Mouse (Mus musculus) MEL (cell line): ENCODE data around the gene Nck1. TPM values are rescaled to one million over a fixed set of nuclear protein-coding genes. Genes with fewer than 3 reads are reported as not detected.
A peak's percentile ranks its signal among the peaks of the same experiment; 100 is the strongest.

Experiments
- DNase-seq: peaks from one replicate; pipeline ENCODE4 v3.0.0; 2011; ENCODE audit warnings: low read depth, low spot score
- H3K27ac ChIP-seq: 2 replicates; pipeline ENCODE4 v1.5.1; 2012; ENCODE audit warnings: low read depth, mild to moderate bottlenecking, control low read depth, low read length, moderate library complexity; ENCODE audit not compliant: control insufficient read depth
- H3K27me3 ChIP-seq, 2 experiments: fragments of 150-350 bp in 1 of 2; sonication (generic) in 1 of 2; 2 replicates each; pipeline ENCODE4 v1.6.1; 2012; ENCODE audit warnings: low read length in 2 of 2, mild to moderate bottlenecking in 2 of 2, improper control_type of control experiment in 1 of 2, moderate library complexity in 1 of 2; ENCODE audit not compliant: insufficient read depth in 2 of 2, control insufficient read depth in 1 of 2
- H3K36me3 ChIP-seq, 2 experiments: 2 replicates each; pipeline ENCODE4 v1.6.1; 2012 to 2014; ENCODE audit warnings: low read length in 2 of 2, improper control_type of control experiment in 1 of 2, inconsistent platforms in 1 of 2, mild to moderate bottlenecking in 1 of 2; ENCODE audit not compliant: insufficient read depth in 2 of 2, control insufficient read depth in 1 of 2
- H3K4me1 ChIP-seq, 2 experiments: fragments of 150-350 bp in 1 of 2; sonication (generic) in 1 of 2; 2 replicates each; pipeline ENCODE4 v1.6.1; 2012; ENCODE audit warnings: low read length in 2 of 2, improper control_type of control experiment in 1 of 2, mild to moderate bottlenecking in 1 of 2; ENCODE audit not compliant: insufficient read depth in 2 of 2, control insufficient read depth in 1 of 2
- H3K4me3 ChIP-seq, 2 experiments: fragments of 150-350 bp in 1 of 2; sonication (generic) in 1 of 2; 2 replicates each; pipeline ENCODE4 v1.5.1; 2012; ENCODE audit warnings: low read depth in 2 of 2, low read length in 2 of 2, mild to moderate bottlenecking in 2 of 2, moderate library complexity in 2 of 2, control low read depth in 1 of 2, improper control_type of control experiment in 1 of 2; ENCODE audit not compliant: control insufficient read depth in 1 of 2, insufficient read depth in 1 of 2
- H3K79me2 ChIP-seq: 2 replicates; pipeline ENCODE4 v1.6.1; 2012; ENCODE audit warnings: mild to moderate bottlenecking, low read length, moderate library complexity; ENCODE audit not compliant: control insufficient read depth, poor library complexity, insufficient read depth
- H3K9ac ChIP-seq: 2 replicates; pipeline ENCODE4 v1.6.1; 2012; ENCODE audit warnings: low read depth, mild to moderate bottlenecking, control low read depth, low read length, moderate library complexity; ENCODE audit not compliant: control insufficient read depth, poor library complexity, severe bottlenecking
- H3K9me3 ChIP-seq: fragments of 150-350 bp; sonication (generic); replicated peaks from 2 replicates; pipeline ENCODE4 v1.6.1; 2012; ENCODE audit warnings: mild to moderate bottlenecking, low read length, improper control_type of control experiment, moderate library complexity; ENCODE audit not compliant: insufficient read depth
- BHLHE40 ChIP-seq: IDR thresholded peaks from 2 replicates; pipeline ENCODE4 v1.6.1; 2012; ENCODE audit warnings: low read depth, mild to moderate bottlenecking, inconsistent platforms, low read length, improper control_type of control experiment, borderline replicate concordance
- CHD1 ChIP-seq: IDR thresholded peaks from 2 replicates; pipeline ENCODE4 v1.6.1; 2012; ENCODE audit warnings: low read depth, mild to moderate bottlenecking, inconsistent platforms, low read length, improper control_type of control experiment
- CTCF ChIP-seq, 3 experiments: IDR thresholded peaks in 2 of 3; conservative IDR thresholded peaks in 1 of 3; 2 replicates each; pipeline ENCODE4 v1.5.1; 2011 to 2012; ENCODE audit warnings: low read length in 3 of 3, low read depth in 2 of 3, mild to moderate bottlenecking in 2 of 3, improper control_type of control experiment in 1 of 3, inconsistent platforms in 1 of 3, mixed read lengths in 1 of 3, moderate library complexity in 1 of 3; ENCODE audit not compliant: control insufficient read depth in 1 of 3, insufficient read depth in 1 of 3, poor library complexity in 1 of 3, severe bottlenecking in 1 of 3
- ELF1 ChIP-seq: IDR thresholded peaks from 2 replicates; pipeline ENCODE4 v1.6.1; 2014; ENCODE audit warnings: low read depth, mild to moderate bottlenecking, inconsistent platforms, low read length, improper control_type of control experiment, moderate library complexity
- EP300 ChIP-seq, 2 experiments: IDR thresholded peaks; 2 replicates each; pipeline ENCODE4 v1.6.1; 2011; ENCODE audit warnings: improper control_type of control experiment in 2 of 2, low read length in 2 of 2, low read depth in 1 of 2, mild to moderate bottlenecking in 1 of 2
- HCFC1 ChIP-seq: IDR thresholded peaks from 2 replicates; pipeline ENCODE4 v1.6.1; 2012; ENCODE audit warnings: low read depth, mild to moderate bottlenecking, inconsistent platforms, low read length, improper control_type of control experiment, moderate library complexity
- JUND ChIP-seq: IDR thresholded peaks from 2 replicates; pipeline ENCODE4 v1.6.1; 2011; ENCODE audit warnings: low read depth, mild to moderate bottlenecking, improper control_type of control experiment, low read length
- MAFK ChIP-seq: IDR thresholded peaks from 2 replicates; pipeline ENCODE4 v1.6.1; 2011; ENCODE audit warnings: low read depth, mild to moderate bottlenecking, low read length, improper control_type of control experiment, borderline replicate concordance
- MAX ChIP-seq: IDR thresholded peaks from 2 replicates; pipeline ENCODE4 v1.6.1; 2011; ENCODE audit warnings: low read length, improper control_type of control experiment
- MAZ ChIP-seq: IDR thresholded peaks from 2 replicates; pipeline ENCODE4 v1.6.1; 2012; ENCODE audit warnings: low read depth, mild to moderate bottlenecking, inconsistent platforms, low read length, improper control_type of control experiment
- MYB ChIP-seq: IDR thresholded peaks from 2 replicates; pipeline ENCODE4 v1.6.1; 2011; ENCODE audit warnings: mild to moderate bottlenecking, low read depth, low read length, improper control_type of control experiment
- MYC ChIP-seq: IDR thresholded peaks from 2 replicates; pipeline ENCODE4 v1.6.1; 2011; ENCODE audit warnings: low read depth, mild to moderate bottlenecking, low read length, improper control_type of control experiment, moderate library complexity
- NELFE ChIP-seq: IDR thresholded peaks from 2 replicates; pipeline ENCODE4 v1.6.1; 2011; ENCODE audit warnings: low read depth, low read length, improper control_type of control experiment
- NRF1 ChIP-seq: IDR thresholded peaks from 2 replicates; pipeline ENCODE4 v1.6.1; 2014; ENCODE audit warnings: low read depth, mild to moderate bottlenecking, inconsistent platforms, low read length, improper control_type of control experiment, moderate library complexity; ENCODE audit not compliant: poor library complexity, insufficient read depth, severe bottlenecking
- POLR2AphosphoS5 ChIP-seq: IDR thresholded peaks from 2 replicates; pipeline ENCODE4 v1.6.1; 2012; ENCODE audit warnings: low read depth, borderline replicate concordance, mild to moderate bottlenecking, inconsistent platforms, low read length, moderate library complexity, mixed read lengths
- RAD21 ChIP-seq: IDR thresholded peaks from 2 replicates; pipeline ENCODE4 v1.6.1; 2011; ENCODE audit warnings: mild to moderate bottlenecking, low read depth, low read length, improper control_type of control experiment
- RCOR1 ChIP-seq: IDR thresholded peaks from 2 replicates; pipeline ENCODE4 v1.6.1; 2012; ENCODE audit warnings: low read depth, mild to moderate bottlenecking, inconsistent platforms, low read length, improper control_type of control experiment
- SIN3A ChIP-seq: IDR thresholded peaks from 2 replicates; pipeline ENCODE4 v1.6.1; 2012; ENCODE audit warnings: low read length, improper control_type of control experiment, inconsistent platforms
- TBP ChIP-seq: IDR thresholded peaks from 2 replicates; pipeline ENCODE4 v1.8.0; 2011; ENCODE audit warnings: low read depth, low read length, improper control_type of control experiment
- ZKSCAN1 ChIP-seq: IDR thresholded peaks from 2 replicates; pipeline ENCODE4 v1.6.1; 2012; ENCODE audit warnings: low read depth, mild to moderate bottlenecking, inconsistent platforms, low read length, improper control_type of control experiment, moderate library complexity
- ZMIZ1 ChIP-seq: IDR thresholded peaks from 2 replicates; pipeline ENCODE4 v1.6.1; 2012; ENCODE audit warnings: low read depth, mild to moderate bottlenecking, inconsistent platforms, low read length, improper control_type of control experiment, moderate library complexity
- polyA plus RNA-seq, 2 experiments: library from polyadenylated mRNA; stranded (reverse) in 1 of 2; unstranded in 1 of 2; fragments of >175 nt in 1 of 2; fragments of >200 nt in 1 of 2; gene quantifications; 2 replicates each; pipeline versions ENCODE4 v1.2.1 to v1.2.4; 2012; ENCODE audit warnings: low replicate concordance in 2 of 2, low read depth in 1 of 2; ENCODE audit not compliant: insufficient read length in 2 of 2, insufficient read depth in 1 of 2, missing spikeins in 1 of 2
- total RNA-seq: library from RNA; depleted of rRNA; stranded (reverse); fragments of 300-350 nt; gene quantifications from 2 replicates; pipeline ENCODE4 v1.2.3, GENCODE M21; 2012

Gene Nck1
- total and polyA plus RNA-seq, 3 experiments = 21.8 to 24.3 TPM; not detected in 1

DNA sequence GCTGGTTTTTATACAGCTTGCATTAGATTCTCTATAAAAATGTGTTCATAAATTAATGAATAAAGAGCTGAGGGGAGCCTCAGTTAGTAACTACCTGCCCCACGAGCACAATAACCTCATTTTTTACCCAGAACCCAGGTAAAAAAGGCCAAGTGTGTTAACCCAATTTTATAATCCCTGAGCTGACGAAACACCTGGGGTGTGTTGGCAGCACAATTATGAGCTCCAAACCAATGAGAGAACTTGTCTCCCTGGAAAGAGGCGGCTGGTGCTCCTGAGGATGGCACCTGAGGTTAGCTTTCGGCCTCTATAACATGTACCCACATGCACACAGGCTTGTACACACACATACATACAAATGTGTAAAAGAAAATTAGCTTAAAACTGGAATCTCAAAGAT lies 40.4 kb downstream of the Nck1 start:
- Histone ChIP-seq H3K79me2 (peaks cover 2% of the 10 kb centered on the region), H3K4me3 (no peak overlapping the region), H3K9me3 (no peaks in the 10 kb centered on the region), H3K4me1 (peaks cover 2 to 12% of the 10 kb centered on the region in 2 experiments; a peak in 3 of 4 replicates), H3K36me3 (peaks cover 3 to 11% of the 10 kb centered on the region in 2 experiments), H3K27me3 (no peaks in the 10 kb centered on the region), H3K27ac (no peak overlapping the region), H3K9ac (no peak overlapping the region)
- TF ChIP-seq NRF1 = no peak
- no peak for TF ChIP-seq ELF1
- TF ChIP-seq MAX = no peak
- TF ChIP-seq CTCF (IDR thresholded peaks at IDR 0.05 in 2 of 3, conservative IDR thresholded peaks at IDR 0.05 in 1 of 3; ENCODE audit: control insufficient read depth in 1 of 3, insufficient read depth in 1 of 3, low read depth in 2 of 3, low read length in 3 of 3, poor library complexity in 1 of 3, severe bottlenecking in 1 of 3) = no peak
- no peak for TF ChIP-seq POLR2AphosphoS5
- no peak for TF ChIP-seq JUND
- TF ChIP-seq MYB = no peak
- TF ChIP-seq SIN3A = no peak
- TF ChIP-seq MYC = no peak
- no peak for DNase-seq

DNA sequence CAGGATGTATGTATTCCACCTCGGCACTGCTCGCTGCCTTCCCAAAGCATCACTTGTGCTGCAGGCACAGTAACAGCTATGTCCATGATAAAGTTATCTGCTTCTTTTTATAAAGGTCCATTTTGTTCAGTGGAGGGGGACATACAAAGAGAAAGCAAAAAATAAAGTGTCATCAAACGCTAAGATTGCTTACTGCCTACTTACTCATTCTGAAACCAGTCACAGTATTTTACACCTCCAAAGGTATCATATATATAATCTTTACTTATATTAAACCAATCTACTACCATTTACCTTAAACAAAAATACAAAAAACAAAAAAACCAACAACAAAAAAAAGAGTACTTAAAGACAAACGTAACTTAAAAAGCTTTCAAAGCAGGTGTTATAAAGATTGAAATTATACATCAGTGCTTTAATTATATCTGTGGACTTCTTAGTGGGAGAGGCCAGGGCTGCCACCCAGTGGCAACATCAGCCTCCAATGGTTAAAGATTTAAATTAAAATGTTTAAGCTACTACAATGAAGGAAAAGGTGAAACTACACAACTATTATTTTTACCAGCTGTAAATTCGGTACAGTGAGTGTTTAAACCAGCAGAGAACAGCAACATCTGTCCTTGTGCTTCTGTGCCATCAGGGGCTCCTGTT lies 52.2 kb downstream of the Nck1 start:
- no peak for DNase-seq
- no peak overlapping the region for H3K4me3 ChIP-seq
- H3K9me3 ChIP-seq = no peaks in the 10 kb centered on the region
- H3K79me2 ChIP-seq = peaks cover 2% of the 10 kb centered on the region; the same call in 1 of the 2 replicates
- H3K27me3 ChIP-seq = no peaks in the 10 kb centered on the region
- no peak overlapping the region for H3K27ac ChIP-seq
- TF ChIP-seq CTCF (IDR thresholded peaks at IDR 0.05 in 2 of 3, conservative IDR thresholded peaks at IDR 0.05 in 1 of 3; ENCODE audit: control insufficient read depth in 1 of 3, insufficient read depth in 1 of 3, low read depth in 2 of 3, low read length in 3 of 3, poor library complexity in 1 of 3, severe bottlenecking in 1 of 3) (peak in 1 of 3 experiments; percentile 12; a peak in 2 of 6 replicates), MYB (no peak), HCFC1 (no peak)
- no peaks in the 10 kb centered on the region for H3K4me1 ChIP-seq
- H3K36me3 ChIP-seq = peaks cover 0 to 7% of the 10 kb centered on the region in 2 experiments; a peak in 3 of 4 replicates
- no peak overlapping the region for H3K9ac ChIP-seq

DNA sequence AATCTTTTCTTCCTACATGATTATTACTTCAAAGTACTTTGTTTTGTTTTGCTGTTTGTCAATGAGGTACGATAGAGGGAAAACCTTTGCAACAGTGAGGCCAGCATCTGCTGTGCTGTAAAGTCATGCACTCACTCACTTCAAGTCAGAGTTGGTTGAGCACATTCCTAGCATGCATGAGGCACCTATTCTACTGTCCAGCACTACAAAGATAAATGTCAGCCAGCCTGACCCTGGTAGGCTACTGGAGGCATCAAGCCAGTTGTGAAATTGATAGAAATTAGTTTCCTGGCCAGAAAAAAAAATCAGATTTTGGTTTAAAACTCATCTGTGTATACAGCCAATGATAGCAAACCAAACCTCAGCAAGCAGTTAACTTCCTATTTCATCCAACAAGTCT lies 54.5 kb downstream of the Nck1 start:
- H3K9ac ChIP-seq = no peak overlapping the region
- no peaks in the 10 kb centered on the region for H3K4me1 ChIP-seq
- peaks cover 2% of the 10 kb centered on the region; the same call in 1 of the 2 replicates for H3K79me2 ChIP-seq
- no peak for TF ChIP-seq TBP
- no peak for TF ChIP-seq HCFC1
- TF ChIP-seq RAD21 = no peak
- no peak for TF ChIP-seq ZMIZ1
- no peak for TF ChIP-seq EP300 (IDR thresholded peaks at IDR 0.05; ENCODE audit: low read depth in 1 of 2, low read length in 2 of 2)
- no peak for TF ChIP-seq ZKSCAN1
- TF ChIP-seq MAZ = no peak
- no peak for TF ChIP-seq BHLHE40
- TF ChIP-seq RCOR1 = no peak
- no peak for TF ChIP-seq CHD1
- TF ChIP-seq ELF1 = no peak
- no peak for TF ChIP-seq POLR2AphosphoS5
- TF ChIP-seq MAFK = no peak
- TF ChIP-seq NELFE = no peak
- no peak overlapping the region for H3K4me3 ChIP-seq
- H3K9me3 ChIP-seq = no peaks in the 10 kb centered on the region
- no peaks in the 10 kb centered on the region for H3K27me3 ChIP-seq
- no peaks in the 10 kb centered on the region; a peak in 1 of 4 replicates for H3K36me3 ChIP-seq
- DNase-seq = no peak
- no peak overlapping the region for H3K27ac ChIP-seq
